Mouse (Mus musculus) midbrain, embryonic 13.5 days (tissue): ENCODE results near the gene Naaa. TPM values are rescaled to one million over a fixed set of nuclear protein-coding genes. Genes with fewer than 3 reads are reported as not detected.

ENCODE experiments used
- ATAC-seq: fragments of 200-750 bp; cut with Nextera tagmentation; 2 replicates; pipeline ENCODE4 v1.8.0; 2017; ENCODE audit warnings: mild to moderate bottlenecking, moderate TSS enrichment, moderate library complexity
- H3K27ac ChIP-seq: fragments of 300-500 bp; sonication (generic); 2 replicates; pipeline ENCODE4 v1.5.1; 2015; ENCODE audit warnings: inconsistent platforms, mild to moderate bottlenecking, moderate library complexity
- H3K27me3 ChIP-seq: fragments of 300-500 bp; sonication (generic); 2 replicates; pipeline ENCODE4 v1.6.1; 2015; ENCODE audit warnings: mild to moderate bottlenecking, inconsistent platforms
- H3K36me3 ChIP-seq: fragments of 300-500 bp; sonication (generic); 2 replicates; pipeline ENCODE4 v1.6.1; 2015; ENCODE audit warnings: mild to moderate bottlenecking, inconsistent platforms
- H3K4me1 ChIP-seq: fragments of 300-500 bp; sonication (generic); replicated peaks from 2 replicates; pipeline ENCODE4 v1.6.1; 2015; ENCODE audit warnings: inconsistent platforms
- H3K4me2 ChIP-seq: fragments of 300-500 bp; sonication (generic); replicated peaks from 2 replicates; pipeline ENCODE4 v1.6.1; 2015; ENCODE audit warnings: moderate library complexity, mild to moderate bottlenecking, inconsistent platforms
- H3K4me3 ChIP-seq: fragments of 300-500 bp; sonication (generic); replicated peaks from 2 replicates; pipeline ENCODE4 v1.5.1; 2015; ENCODE audit warnings: mild to moderate bottlenecking, inconsistent platforms
- H3K9ac ChIP-seq: fragments of 300-500 bp; sonication (generic); replicated peaks from 2 replicates; pipeline ENCODE4 v1.6.1; 2015; ENCODE audit warnings: mild to moderate bottlenecking, inconsistent platforms
- H3K9me3 ChIP-seq: fragments of 300-500 bp; sonication (generic); 2 replicates; pipeline ENCODE4 v1.6.1; 2016; ENCODE audit warnings: mild to moderate bottlenecking, inconsistent platforms
- whole genome bisulfite sequencing: fragments of 180-500 bp; shearing (Covaris S2); methylation state at CpG from one replicate; pipeline ENCODE4 v1.1.7; 2015; 5-methylcytosine and 5-hydroxymethylcytosine counted together
- polyA plus RNA-seq: library from polyadenylated mRNA; unstranded; fragments of >200 nt; fragmentation: Nextera tagmentation; extraction: Ambion mirVana; gene quantifications from 2 replicates; pipeline ENCODE4 v1.2.1, GENCODE M21; 2015

The Naaa gene
- 9.1 and 10.4 TPM in 2 replicates for polyA plus RNA-seq

DNA sequence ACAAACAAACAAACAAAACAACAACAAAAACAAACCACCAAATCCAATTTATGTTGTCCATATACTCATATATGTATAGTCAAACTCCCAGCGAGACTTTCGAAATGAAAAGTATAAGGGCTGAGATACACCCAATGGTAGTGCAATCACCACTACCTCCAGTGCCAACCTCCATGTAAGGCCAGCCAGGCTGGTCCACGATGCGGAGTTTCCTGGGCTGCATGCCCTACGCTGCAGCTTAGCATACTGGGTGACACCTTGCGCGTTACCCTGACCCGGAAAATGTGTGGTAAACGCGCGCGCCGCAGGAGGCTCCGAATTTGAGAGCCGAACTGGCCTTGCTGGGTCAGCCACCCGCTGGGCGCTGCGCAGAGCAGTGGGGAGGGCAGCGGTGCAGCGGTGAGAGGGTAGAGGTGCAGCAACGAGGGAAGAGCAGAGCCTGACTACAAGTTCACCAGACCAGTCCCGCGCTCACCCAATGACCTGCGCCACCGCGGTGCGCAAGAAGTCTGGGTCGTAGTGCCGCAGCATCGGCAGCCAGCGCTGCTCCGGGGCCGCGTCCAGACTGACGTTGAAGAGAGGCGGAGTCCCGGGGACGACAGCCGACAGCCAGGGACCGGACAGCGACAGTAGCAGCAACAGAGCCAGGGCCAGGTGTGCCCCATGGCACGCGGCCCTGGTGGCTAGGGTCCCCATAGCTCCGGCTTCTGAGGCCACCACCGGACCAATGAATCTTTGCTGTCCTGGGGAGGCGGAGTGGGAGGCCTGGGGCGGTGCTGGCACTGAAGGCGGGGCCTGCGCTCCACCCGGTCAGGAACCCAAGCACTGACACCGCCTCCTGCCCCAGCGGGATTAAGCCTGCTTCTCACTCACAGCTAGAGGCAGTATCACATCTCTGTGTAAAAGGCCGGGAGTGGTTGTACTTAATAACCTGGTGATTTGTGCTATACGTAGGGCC is at the start of gene Naaa:
Naaa (minus strand) TSS at position 734 of the 958 bp plus-strand sequence.
- peak within 1 kb of the TSS; percentile 67 for H3K4me3 ChIP-seq
- WGBS = 3% methylated on average over 54 of the region's 54 CpGs
- H3K4me1 ChIP-seq = peaks cover 13% of the 10 kb centered on the region
- H3K9ac ChIP-seq = peak within 1 kb of the TSS; percentile 77
- no peaks in the 10 kb centered on the region for H3K36me3 ChIP-seq
- peak within 1 kb of the TSS; percentile 60 for H3K27ac ChIP-seq
- H3K9me3 ChIP-seq = no peaks in the 10 kb centered on the region
- peak within 1 kb of the TSS; percentile 92 for H3K4me2 ChIP-seq
- peaks cover 8% of the 10 kb centered on the region for H3K27me3 ChIP-seq
- peak; percentile 91 for ATAC-seq

DNA sequence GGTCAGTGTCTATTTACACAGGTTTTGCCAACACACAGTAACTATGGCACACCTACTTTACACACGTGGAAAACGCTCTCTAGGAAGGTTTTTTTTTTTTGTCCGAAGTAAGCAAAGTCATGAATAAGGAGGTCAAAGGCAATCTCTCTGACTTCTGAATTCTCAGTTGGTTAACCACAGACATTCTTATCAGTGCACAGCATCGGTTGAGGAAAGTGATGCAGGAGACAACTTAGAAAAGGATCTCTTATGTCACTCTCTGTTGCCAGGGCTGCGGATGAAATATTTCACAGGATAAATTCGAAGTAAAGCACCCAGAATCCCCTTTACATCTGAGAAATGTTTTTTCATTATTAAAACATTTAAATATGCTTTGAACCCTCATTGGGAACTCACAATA is 49.4 kb upstream of the Naaa start:
- WGBS = 89% methylated on average over 6 of the region's 6 CpGs
- no peaks in the 10 kb centered on the region for H3K9me3 ChIP-seq
- no peaks in the 10 kb centered on the region for H3K4me1 ChIP-seq
- H3K4me3 ChIP-seq = no peak overlapping the region
- ATAC-seq = no peak
- H3K9ac ChIP-seq = no peak overlapping the region
- H3K36me3 ChIP-seq = no peaks in the 10 kb centered on the region
- H3K27me3 ChIP-seq = no peaks in the 10 kb centered on the region
- no peak overlapping the region for H3K4me2 ChIP-seq
- H3K27ac ChIP-seq = no peak overlapping the region

DNA sequence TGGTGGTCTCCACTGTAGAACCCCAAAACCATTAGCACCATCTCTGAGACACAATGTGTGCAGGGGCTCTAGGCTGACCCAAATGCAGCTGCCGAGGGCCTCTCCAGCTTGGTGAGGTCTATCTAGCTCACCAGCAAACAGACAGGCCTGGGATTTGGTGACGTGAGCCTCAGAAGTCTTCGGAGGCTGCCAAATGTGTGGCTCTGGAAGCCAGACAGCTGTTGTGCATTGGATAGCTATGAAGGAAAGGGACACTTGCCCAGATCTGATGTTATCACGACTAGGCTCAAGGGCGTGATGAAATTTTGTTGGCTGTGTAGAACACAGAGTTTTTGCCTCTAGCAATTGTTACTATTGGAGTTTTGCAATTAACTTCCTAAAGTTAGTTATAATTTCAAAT is 45.3 kb upstream of the Naaa start:
- 91% methylated on average over 5 of the region's 5 CpGs for WGBS
- Histone ChIP-seq H3K9me3 (no peaks in the 10 kb centered on the region), H3K9ac (no peak overlapping the region), H3K4me3 (no peak overlapping the region), H3K4me2 (no peak overlapping the region), H3K4me1 (no peaks in the 10 kb centered on the region), H3K27ac (no peak overlapping the region), H3K36me3 (no peaks in the 10 kb centered on the region), H3K27me3 (no peaks in the 10 kb centered on the region)
- no peak for ATAC-seq

DNA sequence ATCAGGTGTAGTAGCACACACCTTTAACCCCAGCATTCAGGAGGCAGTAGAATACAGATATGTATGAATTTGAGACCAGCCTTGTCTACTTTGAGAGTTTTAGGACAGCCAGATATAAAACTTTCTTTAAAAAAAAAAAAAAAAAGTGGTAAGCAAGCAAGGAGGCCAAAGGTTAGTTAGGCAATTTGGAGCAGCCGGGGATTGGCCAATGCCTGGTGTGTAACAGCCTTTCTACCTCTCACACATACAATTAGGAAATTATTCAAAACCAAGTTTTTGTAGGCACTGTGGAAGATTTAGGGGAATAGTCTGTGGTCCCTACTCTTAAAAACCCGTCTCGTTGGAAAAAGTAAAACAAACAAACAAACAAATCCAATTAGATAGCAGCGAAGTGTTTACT is 44.6 kb upstream of the Naaa start:
- Histone ChIP-seq H3K4me1 (no peaks in the 10 kb centered on the region), H3K4me3 (no peak overlapping the region), H3K27ac (no peak overlapping the region), H3K36me3 (no peaks in the 10 kb centered on the region), H3K9me3 (no peaks in the 10 kb centered on the region), H3K9ac (no peak overlapping the region), H3K27me3 (no peaks in the 10 kb centered on the region), H3K4me2 (no peak overlapping the region)
- no peak for ATAC-seq
- 91% methylated on average over 4 of the region's 4 CpGs for WGBS

DNA sequence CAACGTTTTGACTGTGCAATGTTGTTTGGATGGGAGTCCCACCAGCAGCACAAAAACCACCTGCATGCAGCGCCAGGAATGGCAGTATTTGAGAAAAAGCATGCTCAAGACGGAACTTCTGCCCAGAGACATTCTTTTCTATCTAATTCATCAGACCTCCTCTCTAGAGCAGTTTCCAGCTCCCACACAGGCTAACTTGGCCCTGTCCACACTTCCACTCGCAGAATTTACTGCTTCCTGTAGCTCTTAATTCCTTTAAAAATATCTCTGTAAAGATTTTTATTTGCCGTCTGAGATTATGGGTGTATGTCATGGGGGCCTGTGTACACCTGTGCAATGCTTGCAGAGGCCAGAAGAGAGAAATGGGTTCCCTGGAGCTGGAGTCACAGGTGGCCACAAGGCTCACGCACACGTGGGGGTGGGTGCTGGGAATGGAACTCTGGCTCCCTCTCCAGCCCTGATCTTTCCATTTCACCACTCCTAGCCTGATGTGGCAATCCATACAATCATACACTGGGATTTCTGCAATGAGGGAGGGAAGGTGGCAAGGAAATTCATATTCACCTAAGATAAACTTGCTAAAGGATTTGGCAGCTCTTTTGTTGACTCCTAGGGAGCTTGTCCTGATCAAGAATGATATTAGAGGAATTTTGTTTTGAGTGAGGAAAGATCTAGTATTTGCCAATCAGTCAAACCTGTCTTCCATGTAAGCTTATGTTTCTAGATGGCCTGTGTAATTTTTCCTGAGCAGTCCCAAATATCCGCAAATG is 43.8 kb upstream of the Naaa start:
- Histone ChIP-seq H3K27ac (no peak overlapping the region), H3K27me3 (no peaks in the 10 kb centered on the region), H3K9ac (no peak overlapping the region), H3K9me3 (no peaks in the 10 kb centered on the region), H3K4me1 (no peaks in the 10 kb centered on the region), H3K4me2 (no peak overlapping the region), H3K36me3 (no peaks in the 10 kb centered on the region), H3K4me3 (no peak overlapping the region)
- ATAC-seq = no peak
- WGBS = 84% methylated on average over 8 of the region's 8 CpGs

DNA sequence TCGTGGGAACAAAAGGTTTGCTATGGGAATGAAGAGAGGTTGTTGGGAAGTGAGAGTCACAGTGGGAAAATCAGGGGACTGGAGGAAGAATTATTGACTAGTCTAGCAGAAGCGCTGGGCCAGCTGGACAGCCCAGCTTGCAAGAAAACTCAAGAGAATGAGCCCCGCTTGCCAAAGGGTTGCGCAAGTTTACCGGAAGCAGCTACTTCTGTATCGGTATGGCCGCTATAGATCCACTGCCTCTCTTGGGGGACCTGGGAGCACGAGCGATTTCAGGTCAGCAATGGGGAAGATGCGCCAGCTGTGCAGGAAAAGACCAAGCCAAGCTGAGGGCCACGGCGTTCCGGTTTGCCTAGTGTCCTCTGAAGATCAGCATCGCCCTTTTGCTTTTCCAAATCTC is 40.6 kb upstream of the Naaa start:
- Histone ChIP-seq H3K4me3 (no peak overlapping the region), H3K4me2 (no peak overlapping the region), H3K4me1 (no peaks in the 10 kb centered on the region), H3K27ac (no peak overlapping the region), H3K9me3 (no peaks in the 10 kb centered on the region), H3K36me3 (no peaks in the 10 kb centered on the region), H3K27me3 (no peaks in the 10 kb centered on the region), H3K9ac (no peak overlapping the region)
- WGBS = 92% methylated on average over 14 of the region's 14 CpGs
- no peak for ATAC-seq

DNA sequence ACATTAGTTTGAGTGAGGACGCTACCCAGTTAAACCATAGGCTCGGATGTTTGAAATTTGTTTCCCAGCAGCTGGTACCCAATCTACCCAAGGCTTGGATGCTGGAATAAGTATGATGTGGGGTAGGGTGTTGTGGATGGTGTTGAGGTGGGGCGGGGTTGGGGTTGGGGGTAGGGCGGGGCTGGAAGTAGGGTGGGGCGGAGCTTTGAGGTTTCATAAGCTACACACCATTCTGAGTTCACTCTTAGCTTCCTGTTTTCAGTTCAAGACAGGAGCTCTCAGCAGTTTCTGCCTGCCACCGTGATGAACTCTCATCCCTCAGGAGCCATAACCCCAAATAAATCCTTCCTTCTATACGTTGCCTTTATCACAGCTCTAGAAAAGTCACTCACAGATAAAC is 40.1 kb upstream of the Naaa start:
- Histone ChIP-seq H3K9me3 (no peaks in the 10 kb centered on the region), H3K9ac (no peak overlapping the region), H3K4me2 (no peak overlapping the region), H3K4me1 (no peaks in the 10 kb centered on the region), H3K27ac (no peak overlapping the region), H3K27me3 (no peaks in the 10 kb centered on the region), H3K4me3 (no peak overlapping the region), H3K36me3 (no peaks in the 10 kb centered on the region)
- WGBS = 85% methylated on average over 7 of the region's 7 CpGs
- ATAC-seq = no peak

GRCm38 (mm10) chr5:92313776-92314175 is 35.8 kb upstream of the Naaa start:
- no peaks in the 10 kb centered on the region for H3K27me3 ChIP-seq
- H3K9ac ChIP-seq = no peak overlapping the region
- ATAC-seq = no peak
- no peak overlapping the region for H3K4me2 ChIP-seq
- H3K4me1 ChIP-seq = peaks cover 10% of the 10 kb centered on the region
- no peak overlapping the region for H3K27ac ChIP-seq
- no peak overlapping the region for H3K4me3 ChIP-seq
- WGBS = 81% methylated on average over 7 of the region's 7 CpGs
- no peaks in the 10 kb centered on the region for H3K9me3 ChIP-seq
- no peaks in the 10 kb centered on the region for H3K36me3 ChIP-seq

- WGBS = 14% methylated on average over 13 of the region's 13 CpGs
Measured at GRCm38 (mm10) chr5:92312046-92312715, 34.2 kb upstream of the Naaa start.

DNA sequence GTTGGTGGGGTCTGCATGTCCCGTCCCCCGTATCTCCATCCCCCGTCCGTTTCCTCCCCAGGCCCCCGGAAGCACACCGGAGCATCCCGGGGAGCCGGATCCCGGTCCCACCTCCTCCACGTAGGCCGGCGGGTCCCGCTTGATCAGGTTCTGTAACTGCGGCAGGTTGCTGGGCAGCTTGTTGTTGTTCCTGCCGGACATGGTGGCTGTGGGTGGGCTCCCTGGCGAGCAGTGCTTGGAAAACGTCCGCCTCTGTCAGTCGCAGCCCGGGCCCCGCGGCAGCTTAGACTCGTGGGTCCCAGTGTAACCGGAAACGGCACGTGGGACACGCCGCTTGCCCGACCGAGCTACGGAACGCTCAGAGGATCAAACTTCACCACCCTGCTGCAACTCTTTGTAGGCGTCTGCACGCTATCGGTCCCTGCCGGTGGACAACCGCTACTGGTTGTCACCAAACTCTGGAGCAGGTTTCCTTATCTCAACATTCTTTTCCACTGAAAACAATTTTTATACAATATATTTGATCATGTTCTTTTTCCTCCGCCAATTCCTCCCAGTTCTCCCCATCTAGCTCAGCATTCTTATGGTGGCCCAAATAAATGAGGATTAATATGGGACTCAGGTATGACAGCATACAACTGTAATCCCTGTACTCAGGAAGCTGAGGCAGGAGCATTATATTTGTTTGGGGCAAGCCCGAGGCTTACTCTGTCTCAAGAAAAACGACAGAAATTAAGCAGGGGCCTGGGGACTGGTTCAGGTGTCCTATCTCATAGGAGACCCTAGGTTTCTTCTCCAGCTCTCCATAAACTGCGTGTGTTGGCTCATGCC is 31.9 kb upstream of the Naaa start, which contains the start of gene Sdad1:
Sdad1 (minus strand) TSS at position 799 of the 831 bp plus-strand sequence.
- peak within 1 kb of the TSS; percentile 91 for H3K4me3 ChIP-seq
- H3K9me3 ChIP-seq = no peaks in the 10 kb centered on the region
- H3K36me3 ChIP-seq = peaks cover 18% of the 10 kb centered on the region
- H3K4me2 ChIP-seq = peak within 1 kb of the TSS; percentile 84
- H3K27ac ChIP-seq = peak within 1 kb of the TSS; percentile 44; the same call in 1 of the 2 replicates
- 3% methylated on average over 41 of the region's 41 CpGs for WGBS
- peak; percentile 95 for ATAC-seq
- H3K27me3 ChIP-seq = no peaks in the 10 kb centered on the region
- H3K4me1 ChIP-seq = peaks cover 15% of the 10 kb centered on the region
- H3K9ac ChIP-seq = peak within 1 kb of the TSS; percentile 74

More at GRCm38 (mm10) chr5:92312046-92312715, 34.2 kb upstream of the Naaa start:
- H3K4me3 ChIP-seq = no peak overlapping the region
- H3K36me3 ChIP-seq = 0 out of 2 replicates have a peak, but pooled peaks cover 1% of the 10 kb centered on the region
- H3K27me3 ChIP-seq = no peaks in the 10 kb centered on the region
- H3K9ac ChIP-seq = no peak overlapping the region
- no peaks in the 10 kb centered on the region for H3K9me3 ChIP-seq
- H3K4me2 ChIP-seq = no peak overlapping the region
- ATAC-seq = no peak
- no peak overlapping the region for H3K27ac ChIP-seq
- peaks cover 15% of the 10 kb centered on the region for H3K4me1 ChIP-seq

DNA sequence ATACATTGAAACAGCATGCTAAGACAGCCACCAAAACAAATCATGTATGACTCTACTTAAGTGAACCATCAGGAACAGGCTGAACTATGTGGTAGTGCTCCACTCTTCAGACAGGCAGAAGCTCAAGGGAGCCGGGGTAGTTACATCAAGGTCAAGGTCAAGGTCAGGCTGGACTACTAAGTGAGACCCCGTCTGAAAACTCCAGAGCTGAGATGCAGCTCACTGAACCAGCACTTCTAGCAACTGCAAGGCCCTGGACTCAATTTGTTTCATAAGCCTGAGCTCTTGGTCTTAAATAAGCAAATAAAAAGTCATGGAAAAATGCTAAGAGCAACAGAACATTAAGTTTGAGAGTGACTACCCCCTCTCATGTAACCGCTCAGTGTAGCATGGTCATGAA is 26.3 kb upstream of the Naaa start:
- Histone ChIP-seq H3K27ac (no peak overlapping the region), H3K4me2 (no peak overlapping the region), H3K27me3 (no peaks in the 10 kb centered on the region), H3K4me1 (peaks cover 11% of the 10 kb centered on the region), H3K9me3 (no peaks in the 10 kb centered on the region), H3K4me3 (no peak overlapping the region), H3K9ac (no peak overlapping the region), H3K36me3 (peaks cover 71% of the 10 kb centered on the region)
- WGBS = 88% methylated on average over 3 of the region's 3 CpGs
- no peak for ATAC-seq
